Mouse (Mus musculus): Measurements from ENCODE around the gene Tmem174.

- no peak for TF ChIP-seq EP300 (IDR thresholded peaks at IDR 0.05; ENCODE audit: insufficient read depth, low read depth, low read length)
- TF ChIP-seq CTCF (IDR thresholded peaks at IDR 0.05), result no peak
These were observed 47.6 kb downstream of the Tmem174 start for GRCm38 (mm10) chr13:98589572-98589971.

Data from heart, adult 2 months (tissue).